Mouse (Mus musculus) neutrophil, adult 5-6 weeks (primary cell): ENCODE data around the gene Lsmem1. TPM values are rescaled to one million over a fixed set of nuclear protein-coding genes. Genes with fewer than 3 reads are reported as not detected.
A peak's percentile ranks its signal among the peaks of the same experiment; 100 is the strongest.

Source experiments
- ATAC-seq: fragments of 151-379, 151-347 bp; 2 replicates; pipeline ENCODE4 v1.8.0; 2017; ENCODE audit warnings: mild to moderate bottlenecking, moderate TSS enrichment; ENCODE audit not compliant: insufficient number of reproducible peaks, poor library complexity, low FRiP score, severe bottlenecking; ENCODE audit errors: extremely low read depth
- total RNA-seq: library from RNA; stranded (forward); fragments of 200-1000 nt; gene quantifications from 2 replicates; pipeline ENCODE4 v1.2.3, GENCODE M21; 2017

Gene Lsmem1
- 0.23 and 0.98 TPM in 2 replicates for total RNA-seq

- ATAC-seq = no peak
Measured at GRCm38 (mm10) chr12:40199302-40199701, at the start of gene Lsmem1. TSS of gene Lsmem1 (minus strand) at chr12:40199490.

- peak; percentile 69 for ATAC-seq
Measured at GRCm38 (mm10) chr12:40248454-40249180, 49.3 kb upstream of the Lsmem1 start, which contains the start of gene Ifrd1. TSS of gene Ifrd1 (minus strand) at chr12:40248504.

GRCm38 (mm10) chr12:40247976-40248375, 48.7 kb upstream of the Lsmem1 start:
- ATAC-seq = peak; percentile 38

- ATAC-seq = no peak
Measured at GRCm38 (mm10) chr12:40247384-40247783, 48.1 kb upstream of the Lsmem1 start.

- peak; percentile 48 for ATAC-seq
Measured at GRCm38 (mm10) chr12:40245434-40245970, 46.2 kb upstream of the Lsmem1 start.

GRCm38 (mm10) chr12:40244926-40245325, 45.6 kb upstream of the Lsmem1 start:
- no peak for ATAC-seq

- ATAC-seq = no peak
Measured at GRCm38 (mm10) chr12:40243821-40244221, 44.5 kb upstream of the Lsmem1 start.

GRCm38 (mm10) chr12:40243241-40243640, 44.0 kb upstream of the Lsmem1 start:
- no peak for ATAC-seq

- ATAC-seq = no peak
Measured at GRCm38 (mm10) chr12:40239161-40239560, 39.9 kb upstream of the Lsmem1 start.

GRCm38 (mm10) chr12:40232231-40232630, 32.9 kb upstream of the Lsmem1 start:
- ATAC-seq = no peak

GRCm38 (mm10) chr12:40231632-40232031, 32.3 kb upstream of the Lsmem1 start:
- ATAC-seq = no peak

GRCm38 (mm10) chr12:40224171-40224880, 25.0 kb upstream of the Lsmem1 start:
- ATAC-seq = no peak

GRCm38 (mm10) chr12:40223676-40224075, 24.4 kb upstream of the Lsmem1 start:
- ATAC-seq = no peak

GRCm38 (mm10) chr12:40223082-40223619, 23.9 kb upstream of the Lsmem1 start:
- peak; percentile 87 for ATAC-seq

GRCm38 (mm10) chr12:40222251-40223081, 23.2 kb upstream of the Lsmem1 start:
- ATAC-seq = peak; percentile 68

GRCm38 (mm10) chr12:40221611-40222010, 22.3 kb upstream of the Lsmem1 start:
- no peak for ATAC-seq

GRCm38 (mm10) chr12:40220896-40221295, 21.6 kb upstream of the Lsmem1 start:
- no peak for ATAC-seq

- no peak for ATAC-seq
Measured at GRCm38 (mm10) chr12:40220001-40220570, 20.8 kb upstream of the Lsmem1 start.
